Mouse (Mus musculus) retina, postnatal 1 day (tissue): Measurements from ENCODE around the gene Rinl.

Source experiments
- DNase-seq: peaks from one replicate; pipeline ENCODE4 v3.0.0-alpha.2; 2012

Rinl gene

DNA sequence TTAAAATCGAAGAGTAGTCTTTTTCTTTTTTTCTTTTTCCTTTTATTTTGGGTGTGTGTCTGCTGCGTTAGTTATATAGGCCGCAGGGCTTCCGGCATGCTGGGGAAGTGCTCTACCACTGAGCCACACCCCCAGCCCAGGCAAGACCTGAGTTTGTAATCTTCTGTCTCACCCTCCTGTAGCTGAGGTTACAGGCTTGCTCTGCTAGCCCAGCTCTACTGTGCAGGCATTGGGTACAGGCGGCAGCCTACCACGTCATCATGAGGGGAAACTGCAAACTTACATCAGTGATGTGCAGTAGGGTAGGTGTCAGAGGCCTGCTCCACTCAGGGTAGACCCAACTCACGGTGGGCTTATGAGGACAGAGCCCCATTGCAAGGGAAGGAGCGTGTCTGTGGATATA, 7.5 kb upstream of the Rinl start:
- no peak for DNase-seq

GRCm38 (mm10) chr7:28785161-28785560, 3.6 kb upstream of the Rinl start:
- no peak for DNase-seq

GRCm38 (mm10) chr7:28787884-28788283, 885 bp upstream of the Rinl start:
- DNase-seq = no peak

GRCm38 (mm10) chr7:28789235-28789634, 466 bp downstream of the Rinl start:
- no peak for DNase-seq

DNA sequence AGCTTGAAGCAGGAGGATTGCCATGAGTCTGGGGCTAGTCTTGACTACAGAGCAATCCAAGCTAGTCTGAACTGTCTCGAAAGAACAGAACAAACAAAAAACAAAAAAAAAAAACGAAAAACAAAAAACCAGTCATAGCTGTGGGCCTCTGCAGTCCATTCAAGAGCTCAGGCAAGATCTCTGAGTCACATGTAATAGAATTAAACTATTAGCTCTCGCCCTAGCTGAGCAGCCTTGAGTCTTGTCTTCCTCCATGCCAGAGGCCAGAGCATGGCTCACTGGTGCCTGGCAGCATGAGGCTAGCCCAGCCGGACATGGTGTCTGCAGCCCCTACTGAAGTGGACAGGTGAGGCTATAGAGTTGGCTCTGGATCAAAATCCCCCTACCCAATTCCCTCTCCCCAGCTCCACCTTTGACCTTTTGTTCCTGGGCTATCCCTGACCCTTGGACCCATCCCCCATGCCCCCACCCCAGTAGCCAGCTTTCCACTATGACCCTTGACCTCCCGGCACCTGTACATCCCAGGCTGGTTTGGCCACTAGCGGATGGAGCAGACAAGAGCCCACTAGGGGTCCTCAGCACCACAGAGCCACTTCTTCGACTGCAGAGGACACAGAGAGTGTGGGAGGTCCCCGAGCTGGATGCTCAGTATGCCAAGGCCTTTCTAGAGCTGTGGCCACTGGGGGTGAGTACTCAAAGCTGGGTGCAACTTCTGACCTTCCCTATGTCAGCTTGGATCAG, 1.5 kb downstream of the Rinl start:
- peak; percentile 65 for DNase-seq

DNA sequence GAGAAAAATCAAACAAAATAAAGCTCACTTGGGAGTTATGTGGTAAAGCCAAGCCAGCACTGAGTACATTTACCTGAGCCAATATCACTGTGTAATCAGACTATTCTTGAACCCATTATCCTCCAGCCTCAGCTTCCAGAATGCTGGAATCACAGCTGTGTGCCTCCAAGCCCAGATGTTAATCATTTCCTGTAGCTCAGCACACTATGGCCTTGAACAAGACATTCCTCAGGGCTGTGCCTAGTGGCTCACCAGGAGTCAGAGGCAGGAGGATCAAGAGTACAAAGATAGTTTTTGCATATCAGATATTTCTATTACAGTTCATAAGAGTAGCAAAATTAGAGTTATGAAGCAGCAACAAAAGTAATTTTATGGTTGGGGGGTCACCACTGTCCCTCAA, 2.9 kb downstream of the Rinl start:
- no peak for DNase-seq

DNA sequence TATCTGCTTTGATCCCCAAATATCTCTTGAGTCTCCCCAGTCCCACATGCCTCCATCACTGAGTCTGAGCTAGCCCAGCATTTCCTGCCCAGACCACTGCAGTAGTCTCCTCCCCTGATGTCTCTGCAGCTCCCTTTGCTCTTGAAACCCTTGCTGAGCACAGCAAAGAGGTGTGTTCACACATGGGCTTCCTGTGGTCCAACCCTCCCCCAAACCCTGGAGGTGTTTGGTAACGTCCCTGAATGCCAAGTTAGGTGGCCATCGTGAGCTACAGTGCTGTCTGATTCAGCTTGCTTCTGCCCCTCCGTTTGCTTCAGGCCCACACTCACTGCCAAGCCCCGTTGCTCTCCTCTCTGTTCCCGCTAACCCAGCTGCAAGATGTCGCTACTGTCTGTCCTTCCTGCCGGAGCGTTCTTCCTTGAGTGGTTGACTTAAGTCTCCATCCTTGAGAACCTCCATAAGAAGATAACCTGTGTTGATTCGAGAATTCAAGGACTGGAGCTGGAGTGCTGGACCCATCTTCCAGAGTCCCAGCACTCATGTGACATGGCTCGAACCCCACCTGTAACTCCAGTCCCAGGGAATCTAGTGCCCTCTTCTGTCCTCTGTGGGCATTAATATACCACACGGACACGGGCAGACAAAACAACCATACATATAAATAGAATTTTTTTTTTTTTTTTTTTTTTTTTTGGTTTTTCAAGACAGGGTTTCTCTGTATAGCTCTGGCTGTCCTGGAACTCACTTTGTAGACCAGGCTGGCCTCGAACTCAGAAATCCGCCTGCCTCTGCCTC, 3.8 kb downstream of the Rinl start:
- no peak for DNase-seq

DNA sequence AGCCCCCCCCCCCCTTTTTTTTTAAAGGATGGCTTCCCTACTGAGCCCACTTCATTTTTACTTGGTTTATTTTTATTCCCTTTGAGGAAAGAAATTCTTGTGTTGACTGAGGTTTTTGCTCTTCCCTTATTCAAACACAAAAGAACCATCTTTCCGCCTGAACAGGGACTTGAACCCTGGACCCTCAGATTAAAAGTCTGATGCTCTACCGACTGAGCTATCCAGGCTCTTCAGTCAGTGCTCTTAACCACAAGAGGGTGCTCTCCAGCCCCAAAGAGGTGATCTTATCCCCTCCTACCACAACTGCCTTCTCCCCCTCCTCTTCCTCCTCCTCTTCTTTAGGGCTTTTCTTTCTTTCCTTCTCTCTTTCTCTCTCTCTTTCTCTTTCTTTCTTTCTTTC, 5.1 kb downstream of the Rinl start:
- peak; percentile 31 for DNase-seq

- DNase-seq = no peak
Measured at GRCm38 (mm10) chr7:28794496-28794895, 5.7 kb downstream of the Rinl start.

GRCm38 (mm10) chr7:28795832-28796231, 7.1 kb downstream of the Rinl start:
- no peak for DNase-seq

GRCm38 (mm10) chr7:28796562-28796975, 7.8 kb downstream of the Rinl start:
- peak; percentile 84 for DNase-seq

DNA sequence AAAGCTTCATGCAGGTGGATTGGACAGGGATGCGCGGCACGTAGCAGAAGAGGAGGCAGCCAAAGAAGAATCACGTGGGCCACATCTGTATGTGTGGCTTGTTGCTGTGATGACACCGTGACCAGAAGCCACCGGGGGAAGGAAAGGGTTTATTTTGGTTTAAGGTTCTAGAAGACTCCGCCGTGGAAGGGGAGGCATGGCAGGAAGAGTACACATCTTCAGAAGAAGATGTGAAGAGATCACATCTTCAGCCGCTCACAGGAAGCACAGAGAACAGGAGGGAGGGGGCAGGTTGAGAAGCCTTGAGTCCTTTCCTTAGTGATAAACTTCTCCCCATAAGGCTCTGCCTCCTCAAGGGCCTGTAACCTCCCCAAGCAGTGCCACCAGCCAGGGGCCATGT, 11.2 kb downstream of the Rinl start:
- no peak for DNase-seq

- DNase-seq = peak; percentile 66
Measured at GRCm38 (mm10) chr7:28801451-28801850, 12.7 kb downstream of the Rinl start.

- peak; percentile 48 for DNase-seq
Measured at GRCm38 (mm10) chr7:28801901-28802670, 13.3 kb downstream of the Rinl start.

DNA sequence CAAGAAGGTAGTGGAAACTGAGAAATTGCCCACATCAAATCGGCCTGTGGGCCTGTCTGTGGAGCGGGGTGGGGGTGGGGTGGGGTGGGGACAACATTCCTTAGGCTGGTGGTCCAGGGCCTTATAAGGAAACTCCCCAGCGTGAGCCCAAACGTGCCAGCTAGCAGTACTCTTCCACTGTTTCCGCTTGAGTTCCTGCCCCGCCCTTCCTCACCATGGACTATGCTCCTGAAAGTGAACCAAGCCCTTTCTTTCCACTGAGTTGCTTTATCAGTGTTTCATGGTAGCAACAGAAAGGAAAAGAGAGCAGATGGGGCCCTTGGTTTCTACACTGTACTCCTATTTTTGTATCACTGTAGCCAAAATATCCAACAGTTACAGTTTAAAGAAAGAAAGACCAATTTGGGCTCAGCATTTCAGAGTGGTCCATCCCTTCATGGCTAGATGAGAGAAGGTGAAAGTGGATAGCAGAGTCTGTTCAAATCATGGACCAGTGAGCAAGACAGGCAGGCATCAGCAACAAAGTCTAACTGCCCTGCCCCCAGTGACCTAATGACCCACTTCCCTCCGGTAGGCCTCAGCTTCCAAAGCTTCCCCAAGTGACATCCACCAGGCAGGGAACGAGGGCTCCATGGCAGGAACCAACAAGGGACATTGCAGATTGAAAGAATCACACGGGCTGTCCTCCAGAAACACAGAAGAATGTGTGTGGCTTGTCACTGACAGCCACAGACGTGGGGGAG, 14.2 kb downstream of the Rinl start:
- DNase-seq = peak; percentile 83

DNA sequence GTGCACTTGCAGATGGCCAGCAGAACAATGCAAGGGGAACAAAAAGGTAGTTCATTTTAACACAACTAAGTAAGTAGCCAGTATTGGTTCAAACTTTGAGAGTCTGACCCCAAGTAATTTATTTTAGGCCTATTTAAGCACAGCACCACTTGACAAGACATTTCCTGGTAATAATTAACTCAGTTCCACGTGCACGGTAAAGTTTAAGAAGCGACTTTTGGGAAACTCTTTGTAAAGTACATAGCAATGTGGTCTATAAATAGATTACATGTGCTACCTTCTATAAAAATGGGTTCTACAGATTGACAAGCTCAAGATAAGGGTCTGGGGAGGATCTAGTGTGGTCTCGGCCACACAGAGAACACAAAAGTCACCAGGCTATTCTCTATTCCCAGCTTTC, 15.0 kb downstream of the Rinl start:
- no peak for DNase-seq

DNA sequence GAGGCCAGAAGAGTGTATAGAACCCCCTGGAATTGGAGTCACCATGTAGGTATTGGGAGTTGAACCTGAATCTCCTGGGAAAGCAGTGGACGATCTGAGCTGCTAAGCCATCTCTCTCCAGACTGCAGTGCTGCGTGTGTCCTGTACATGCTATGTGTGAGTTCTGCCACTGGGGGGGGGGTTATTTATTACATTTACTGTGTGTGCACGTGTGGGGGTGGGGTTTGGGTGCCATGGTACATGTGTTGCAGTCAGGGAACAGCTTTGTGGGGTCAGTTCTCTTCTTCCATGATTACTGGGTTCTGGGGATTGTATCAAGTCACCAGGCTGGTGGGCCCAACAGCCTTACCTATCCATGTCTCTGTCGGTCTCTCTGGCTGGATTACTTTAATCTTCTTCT, 18.1 kb downstream of the Rinl start:
- DNase-seq = peak; percentile 62

DNA sequence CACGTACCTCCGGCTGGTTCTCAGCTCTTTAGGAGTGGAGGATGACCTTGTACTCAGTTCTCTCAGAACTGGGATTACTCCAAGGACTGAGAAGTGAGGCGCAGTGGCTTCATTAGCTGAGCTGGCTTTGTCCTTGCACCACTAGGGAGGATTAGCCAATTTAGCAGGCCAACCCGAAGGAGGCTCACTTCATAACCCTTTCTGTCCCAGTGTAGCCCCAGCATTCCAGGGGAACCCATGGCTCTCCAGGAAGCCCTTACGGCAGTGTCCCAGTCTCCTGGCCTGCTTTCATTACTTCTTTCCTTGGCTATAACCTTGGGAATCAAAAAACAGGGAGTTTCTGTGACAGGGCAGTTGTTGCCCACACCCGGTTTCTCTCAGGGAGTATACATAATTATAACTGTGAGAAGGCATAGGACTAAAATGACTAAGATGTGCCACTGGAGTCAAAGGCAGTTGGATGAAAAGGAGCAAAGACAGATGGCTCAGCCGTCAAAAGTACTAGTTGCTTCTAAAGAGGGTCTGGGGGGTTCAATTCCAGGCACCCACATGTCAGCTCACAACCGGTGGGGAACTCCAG, 19.0 kb downstream of the Rinl start:
- peak; percentile 60 for DNase-seq

DNA sequence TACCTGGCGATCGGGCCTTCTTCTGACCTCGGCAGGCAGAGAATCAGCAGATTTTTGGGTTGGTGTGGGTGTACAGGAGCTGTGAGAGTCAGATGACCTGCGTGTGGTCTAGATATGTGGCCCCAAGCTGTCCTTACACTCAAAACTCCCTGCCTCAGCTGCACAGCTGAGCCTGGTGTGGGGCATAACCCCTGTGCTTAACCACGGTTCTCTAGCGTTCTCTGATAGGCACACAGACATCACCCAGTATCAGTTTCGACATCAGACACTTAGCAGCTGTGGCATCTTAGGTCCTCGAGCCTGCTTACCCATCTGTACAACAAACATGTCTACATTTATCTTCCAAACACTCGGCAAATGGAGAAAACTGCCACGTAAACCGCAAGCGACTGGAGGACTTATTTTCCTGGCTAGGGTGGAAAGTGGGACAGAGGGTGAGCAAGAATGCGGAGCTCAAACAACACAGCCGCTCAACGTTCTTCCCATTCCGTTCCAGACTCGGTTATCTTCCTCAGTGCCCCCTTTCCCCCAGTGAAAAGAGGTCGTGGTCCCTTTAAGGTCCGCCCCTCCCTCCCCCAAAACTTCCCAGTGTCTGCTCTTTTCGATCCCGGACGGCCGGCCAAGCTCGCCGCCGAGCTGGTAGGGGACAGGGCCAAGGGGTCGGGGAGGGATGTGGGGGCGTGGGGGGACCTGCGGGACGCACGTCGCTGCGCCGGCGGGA, 19.6 kb downstream of the Rinl start, which contains the start of gene Hnrnpl:
Gene Hnrnpl (plus strand): TSS at position 321 of the 721 bp plus-strand sequence.
- no peak for DNase-seq

DNA sequence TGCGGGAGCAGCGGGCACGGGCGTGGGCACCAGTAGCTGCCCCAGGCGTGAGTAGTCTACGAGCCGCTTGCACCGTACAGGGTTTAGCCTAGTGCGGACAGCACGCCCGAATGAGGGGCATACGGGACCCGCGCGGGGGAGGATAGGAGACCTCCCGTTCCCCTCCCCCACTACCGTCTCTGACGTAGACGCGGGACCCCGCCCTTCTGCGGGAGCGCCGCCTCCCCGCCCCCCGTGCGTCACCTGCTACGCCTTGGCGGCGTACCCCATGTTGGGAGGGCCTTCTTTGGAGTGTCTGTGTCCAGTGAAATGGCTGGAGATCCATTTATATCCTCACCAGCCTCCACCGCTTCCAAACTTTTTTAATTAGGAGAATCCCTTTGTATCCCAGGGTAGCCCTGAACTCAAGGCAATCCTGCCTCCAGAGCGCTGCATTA, 20.2 kb downstream of the Rinl start:
- DNase-seq = peak; percentile 94

DNA sequence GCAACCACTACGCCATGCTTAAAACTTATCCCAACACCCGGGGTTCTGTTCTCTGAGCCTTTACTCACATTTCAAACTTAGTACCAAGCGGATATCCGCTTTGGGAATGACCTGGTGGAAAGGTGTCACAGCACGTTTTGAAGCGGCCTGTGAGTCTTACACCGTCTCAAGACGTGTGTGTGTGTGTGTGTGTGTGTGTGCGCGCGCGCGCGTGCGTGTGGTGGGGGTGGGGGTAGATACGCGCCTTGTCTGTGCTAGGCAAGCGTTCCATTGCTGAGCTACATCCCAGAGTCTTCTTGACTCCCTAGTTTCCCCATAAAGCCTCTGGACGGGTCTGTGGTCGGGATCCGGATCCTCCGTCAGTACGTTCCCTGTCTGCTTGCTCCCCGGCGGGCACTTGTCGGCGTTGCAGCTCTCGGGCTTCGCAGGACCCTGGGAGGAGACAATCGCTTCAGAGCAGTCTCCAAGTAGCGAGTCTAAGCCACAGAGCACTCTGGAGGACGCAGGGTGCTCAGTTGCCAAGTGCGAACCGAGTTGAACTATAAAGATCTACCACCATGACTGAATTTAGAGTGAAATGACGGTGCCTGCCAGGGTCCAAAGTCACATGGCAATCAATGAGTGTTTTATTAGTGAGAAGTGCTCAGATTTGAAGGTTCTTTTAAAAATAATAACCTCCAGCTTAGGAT, 20.8 kb downstream of the Rinl start:
- no peak for DNase-seq
